Mouse (Mus musculus) naive thymus-derived CD4-positive, alpha-beta T cell, adult 2 months (primary cell): ENCODE results near the gene Lsg1.

Experiments used
- DNase-seq: peaks from one replicate; pipeline ENCODE4 v3.0.0-alpha.2; 2011; ENCODE audit warnings: low read depth

Lsg1 gene

GRCm38 (mm10) chr16:30587494-30588327 is at the start of gene Lsg1:
Lsg1 (minus strand) TSS chr16:30587592.
- DNase-seq: peak; percentile 95

DNA sequence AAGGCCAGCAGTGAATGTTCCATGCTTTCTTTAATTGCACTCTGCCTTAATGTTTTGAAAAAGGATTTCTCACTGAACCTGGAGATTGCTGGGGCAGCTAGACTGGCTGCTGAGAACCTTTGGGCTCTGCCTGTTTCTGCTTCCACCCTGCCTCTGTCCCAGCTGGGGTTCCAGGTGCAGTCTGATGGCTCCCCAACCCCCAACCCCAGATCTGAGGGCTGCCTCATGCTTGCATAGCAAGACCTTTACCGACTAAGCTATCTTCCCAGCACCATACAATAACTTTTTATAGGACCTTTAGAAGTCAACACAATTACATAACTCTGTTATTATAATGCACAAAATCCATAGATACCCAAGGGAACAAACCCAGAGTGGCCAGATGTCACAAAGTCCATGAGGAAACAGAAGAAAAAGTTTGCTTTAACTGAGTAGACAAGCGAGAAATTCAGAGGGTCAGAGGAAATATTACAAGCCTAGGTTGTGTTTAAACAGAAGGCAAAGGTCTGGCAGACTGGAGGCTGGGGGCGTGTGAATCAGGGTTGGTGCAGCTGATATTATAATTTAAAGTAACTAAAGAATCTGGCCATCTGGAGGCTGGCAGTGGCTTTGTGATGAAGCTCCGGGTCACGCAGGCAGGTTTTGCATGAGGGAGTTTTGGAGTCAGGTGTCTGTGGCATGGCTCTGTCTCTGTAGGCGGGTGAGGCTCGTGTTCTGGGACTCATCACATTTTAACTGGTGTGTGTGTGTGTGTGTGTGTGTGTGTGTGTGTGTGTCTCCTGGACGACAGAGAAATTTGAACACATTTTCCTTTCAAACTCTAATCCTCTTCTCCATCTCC is 46.7 kb upstream of the Lsg1 start:
- no peak for DNase-seq

- DNase-seq: no peak
These were observed 42.1 kb upstream of the Lsg1 start for GRCm38 (mm10) chr16:30629509-30629908.

DNA sequence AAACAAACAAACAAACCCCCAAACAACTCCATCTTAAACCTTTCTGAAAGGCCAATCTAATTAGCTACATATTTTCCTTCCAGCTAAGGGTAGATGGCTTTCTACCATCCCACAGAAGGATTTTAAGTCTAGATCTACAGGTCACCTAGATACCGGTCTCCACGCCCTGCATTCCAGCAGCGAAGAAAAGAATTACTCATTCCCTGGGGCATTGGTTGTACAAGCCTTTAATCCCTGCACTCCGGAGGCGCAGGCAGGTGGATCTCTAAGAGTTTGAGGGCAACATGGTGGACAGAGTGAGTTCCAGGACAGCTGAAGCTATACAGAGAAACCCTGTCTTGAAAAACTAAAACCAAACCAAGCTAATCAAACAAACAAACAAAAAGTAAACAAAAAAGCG is 41.0 kb upstream of the Lsg1 start:
- no peak for DNase-seq

DNA sequence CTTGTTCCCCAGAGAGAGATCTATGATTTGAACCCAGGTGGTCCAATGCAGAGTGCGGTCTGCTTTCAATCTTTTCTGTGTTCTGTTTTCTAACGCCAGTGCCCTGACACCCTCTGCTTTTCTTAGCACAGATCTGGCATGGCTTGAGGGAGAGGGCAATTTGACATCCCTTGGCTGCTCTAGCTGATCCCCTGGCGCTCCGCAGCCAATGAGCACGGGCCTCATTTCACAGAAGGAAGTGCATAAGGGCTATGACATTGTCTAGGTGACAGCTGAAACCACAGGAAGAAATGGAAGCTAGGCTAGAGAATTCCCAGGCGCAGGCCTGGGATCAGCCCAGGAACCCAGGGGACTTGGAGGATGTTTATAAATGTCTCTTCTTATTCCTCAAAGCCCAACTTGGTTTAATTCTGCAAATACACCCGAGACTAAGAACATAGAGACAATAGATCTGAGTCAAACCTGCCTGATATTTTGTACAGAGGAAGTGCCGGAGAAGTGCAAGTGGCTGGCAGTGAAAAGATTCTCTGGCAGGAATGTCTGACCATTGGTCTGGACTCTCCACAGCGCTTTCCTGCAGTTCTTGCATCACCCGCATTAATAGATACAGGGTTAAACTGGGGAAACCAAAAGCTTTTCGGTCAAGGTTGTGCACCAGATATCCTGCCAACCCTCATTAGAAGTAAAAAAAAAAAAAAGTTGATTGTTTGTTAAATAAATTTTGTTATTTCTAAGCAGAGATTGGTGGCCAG is 40.4 kb upstream of the Lsg1 start:
- no peak for DNase-seq

GRCm38 (mm10) chr16:30624640-30625039 is 37.2 kb upstream of the Lsg1 start:
- no peak for DNase-seq

GRCm38 (mm10) chr16:30623645-30624044 is 36.3 kb upstream of the Lsg1 start:
- peak; percentile 8 for DNase-seq

- no peak for DNase-seq
These were observed 28.9 kb upstream of the Lsg1 start for GRCm38 (mm10) chr16:30616281-30616680.

GRCm38 (mm10) chr16:30614705-30615317 is 27.4 kb upstream of the Lsg1 start:
- DNase-seq: no peak

DNA sequence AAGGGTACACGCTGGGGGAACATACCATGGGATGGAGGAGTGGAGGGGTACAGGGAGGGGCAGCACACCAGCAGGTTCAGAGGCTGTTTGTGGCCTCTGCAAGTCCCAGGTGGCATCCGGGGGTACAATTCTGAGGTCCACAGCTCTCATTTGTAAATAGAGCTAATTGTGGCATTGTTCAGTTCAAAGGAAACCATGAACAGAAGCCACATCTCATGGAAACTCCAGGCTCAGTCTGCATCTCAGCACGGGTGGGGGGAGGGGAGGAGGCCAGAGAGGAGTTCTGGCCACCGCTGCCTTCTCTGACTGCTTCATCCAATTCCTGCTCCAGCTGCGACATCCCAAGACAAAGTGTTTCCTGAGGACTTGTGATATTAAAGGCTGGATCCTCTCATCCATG is 26.7 kb upstream of the Lsg1 start:
- no peak for DNase-seq

GRCm38 (mm10) chr16:30613122-30613521 is 25.7 kb upstream of the Lsg1 start:
- no peak for DNase-seq

- no peak for DNase-seq
These were observed 23.9 kb upstream of the Lsg1 start for GRCm38 (mm10) chr16:30611331-30611730.

DNA sequence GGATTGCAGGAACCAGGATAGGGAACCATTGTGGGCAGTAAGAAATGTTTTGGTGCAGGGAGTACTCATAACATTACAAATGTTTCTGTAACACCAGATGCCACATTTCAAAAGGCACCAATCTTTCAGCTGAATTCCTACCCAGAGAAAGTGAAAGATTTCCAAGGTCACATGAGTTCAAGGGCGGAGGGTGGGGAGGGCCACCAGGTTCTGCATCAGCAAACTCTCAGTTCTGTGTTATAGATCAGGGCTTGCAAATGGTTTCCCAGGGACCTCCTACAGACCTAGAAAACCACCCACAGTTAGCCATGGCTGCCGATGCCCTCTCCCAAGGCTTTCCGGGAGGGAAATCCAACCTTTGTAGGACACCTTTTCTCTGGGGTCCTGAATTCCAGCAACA is 20.5 kb upstream of the Lsg1 start:
- no peak for DNase-seq

DNA sequence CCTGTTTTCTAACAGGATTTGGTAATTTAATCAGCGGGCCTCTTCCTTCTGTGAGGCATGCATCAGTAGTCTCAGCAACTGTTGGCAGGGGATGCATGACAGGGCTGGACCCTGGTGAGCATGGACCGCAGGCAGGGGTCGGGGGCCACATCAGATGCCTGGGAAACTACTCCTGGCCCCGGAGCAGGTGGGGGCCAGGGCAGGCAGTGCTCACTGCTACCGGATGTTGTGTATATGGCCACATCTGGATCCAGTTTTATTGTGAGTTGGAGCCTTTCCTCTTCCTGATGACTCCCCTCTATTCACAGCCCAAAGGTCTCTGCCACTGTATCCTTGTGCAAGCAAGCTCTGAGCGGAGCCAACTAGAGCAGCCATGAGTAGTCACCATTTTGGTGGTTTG is 18.1 kb upstream of the Lsg1 start:
- no peak for DNase-seq

DNA sequence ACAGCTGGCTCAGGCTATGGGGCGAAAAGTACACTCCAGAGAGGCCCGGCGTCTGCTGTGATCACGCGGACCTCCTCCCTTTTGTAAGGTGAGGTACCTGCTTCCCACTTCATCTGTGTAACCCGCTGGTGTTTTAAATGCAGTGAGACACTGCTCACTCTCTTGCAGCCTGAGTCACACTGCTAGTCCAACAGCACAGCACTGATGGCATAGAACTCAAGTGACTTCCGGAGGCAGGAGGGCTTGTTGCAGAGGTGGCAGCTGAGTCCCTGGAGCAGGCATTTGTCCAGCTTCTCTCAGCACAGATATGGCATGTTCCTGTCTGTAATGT is 17.4 kb upstream of the Lsg1 start:
- no peak for DNase-seq

- DNase-seq: no peak
These were observed 16.8 kb upstream of the Lsg1 start for GRCm38 (mm10) chr16:30604061-30604806.

- no peak for DNase-seq
These were observed 16.1 kb upstream of the Lsg1 start for GRCm38 (mm10) chr16:30603531-30603842.

DNA sequence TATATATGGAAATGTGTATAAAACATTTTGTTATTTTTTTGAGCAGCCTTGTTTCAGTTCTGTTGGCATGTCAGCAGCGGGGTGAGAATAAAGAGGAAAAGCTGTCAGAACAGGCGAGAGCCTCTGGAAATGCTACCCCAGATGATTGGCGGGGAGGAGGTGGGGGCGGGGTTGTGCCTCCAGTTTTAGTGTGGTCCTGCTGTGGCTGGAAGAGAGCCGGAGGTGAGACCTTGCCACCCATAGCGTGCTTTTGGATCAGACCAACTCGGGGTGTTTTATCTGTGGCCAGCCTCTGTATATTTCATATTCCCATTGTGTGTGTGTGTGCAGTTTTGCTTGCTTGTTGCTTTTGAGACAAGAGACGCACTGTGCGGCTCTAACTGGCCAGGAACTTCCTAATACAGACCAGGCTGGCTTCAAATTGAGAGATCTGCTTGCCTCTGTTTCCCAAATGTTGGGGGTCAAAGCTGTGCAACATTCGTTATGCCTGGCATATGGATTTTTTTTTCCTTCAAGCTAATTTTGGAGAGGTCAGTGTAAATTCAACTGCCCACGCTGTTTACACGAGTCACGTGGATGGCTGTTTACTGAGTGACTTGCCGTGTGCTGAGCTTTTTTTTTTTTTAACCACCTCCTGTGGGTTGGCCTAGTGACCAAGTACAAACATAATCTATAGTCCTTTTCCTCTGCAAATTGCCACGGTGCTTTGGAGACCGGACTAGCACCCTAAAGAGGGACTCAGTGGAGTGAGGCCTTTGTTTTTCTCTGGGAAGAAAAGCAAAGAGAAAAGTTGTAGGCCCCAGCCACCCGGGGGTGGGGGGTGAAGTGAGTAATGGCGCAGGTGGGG is 15.5 kb upstream of the Lsg1 start:
- DNase-seq: no peak

GRCm38 (mm10) chr16:30601946-30602345 is 14.6 kb upstream of the Lsg1 start:
- DNase-seq: no peak

GRCm38 (mm10) chr16:30601046-30601832 is 13.8 kb upstream of the Lsg1 start:
- DNase-seq: no peak
